Mouse (Mus musculus) activated CD4-positive, CD25-positive, alpha-beta regulatory T cell, adult 4 months (primary cell): ENCODE measurements around the gene Vmn2r96. TPM values are rescaled to one million over a fixed set of nuclear protein-coding genes. Genes with fewer than 3 reads are reported as not detected.
"Not testable (repeated sequence)": the region's sequence is repeated elsewhere in the genome, so short reads cannot be mapped to it uniquely, and the experiment has no call there.

Source experiments
- ATAC-seq: one replicate; pipeline ENCODE4 v1.8.0; 2017
- polyA plus RNA-seq, 2 experiments: library from polyadenylated mRNA; unstranded; fragments of 100-300 nt; shearing (Covaris generic); gene quantifications; one replicate each; pipeline ENCODE4 v1.2.1; 2017

The Vmn2r96 gene
- 1 to 10 TPM; 1.2 TPM for polyA plus RNA-seq

DNA sequence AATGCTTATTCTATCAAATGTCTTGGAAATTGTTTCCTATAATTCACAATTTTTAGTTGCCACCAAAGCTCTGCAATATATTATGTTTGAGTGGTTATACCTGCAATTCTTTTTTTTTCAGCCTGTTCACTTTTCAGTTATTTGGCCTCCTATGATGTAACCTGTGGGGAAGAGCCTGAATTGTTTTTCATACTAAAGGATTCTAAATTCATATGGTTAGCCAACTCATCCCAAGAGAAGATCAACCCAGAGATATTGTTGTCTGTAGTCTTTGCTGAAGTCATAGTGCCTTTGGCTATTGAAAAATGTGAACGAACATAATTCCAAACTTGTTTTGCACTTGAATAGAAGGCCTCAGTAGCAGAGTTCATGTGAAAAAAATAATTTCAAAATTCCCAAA is at the start of gene Vmn2r96:
TSS of gene Vmn2r96 (plus strand) at position 301 of the 400 bp plus-strand sequence.
- not testable (repeated sequence) for ATAC-seq

DNA sequence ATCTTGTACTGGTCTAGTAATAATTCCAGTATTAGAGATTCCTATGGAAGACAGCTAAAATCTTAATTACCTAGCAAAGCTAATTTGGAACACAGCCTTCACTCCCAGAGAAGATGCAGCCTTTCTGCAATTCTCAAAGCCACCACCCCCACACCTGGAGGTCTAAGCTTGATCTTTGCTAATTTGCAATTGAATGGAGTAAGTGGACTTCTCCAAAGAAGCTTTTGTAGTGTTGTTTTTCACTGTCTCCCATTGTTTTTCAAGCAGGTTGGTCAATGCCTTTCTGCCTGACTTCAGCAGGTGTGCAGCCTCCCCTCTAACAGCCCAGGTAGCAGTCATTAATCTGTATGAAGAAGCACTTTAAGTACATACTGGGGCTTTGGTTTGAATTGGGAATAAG is 49.6 kb upstream of the Vmn2r96 start:
- no peak for ATAC-seq

DNA sequence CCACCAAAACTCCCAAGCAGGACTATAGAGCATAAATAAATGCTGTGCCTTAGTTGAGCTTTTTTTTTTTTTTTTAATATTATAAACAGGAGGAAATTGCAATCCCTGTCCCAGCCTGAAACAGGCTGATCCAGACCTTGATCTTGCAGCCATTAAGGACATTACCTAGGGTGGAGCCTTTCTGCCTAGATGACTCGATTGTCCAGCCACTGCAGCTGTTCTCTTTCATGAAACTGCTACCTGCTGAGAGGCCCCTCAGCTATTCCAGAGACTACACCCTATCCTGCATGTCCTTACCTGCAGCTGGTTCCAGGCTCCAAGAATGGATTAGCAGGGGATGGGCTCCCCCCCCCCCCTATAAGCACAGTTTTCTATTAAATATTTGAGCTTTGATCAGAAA is 49.0 kb upstream of the Vmn2r96 start:
- ATAC-seq = no peak

GRCm38 (mm10) chr17:18558212-18559158 is 14.5 kb upstream of the Vmn2r96 start:
- peak; percentile 93 for ATAC-seq

DNA sequence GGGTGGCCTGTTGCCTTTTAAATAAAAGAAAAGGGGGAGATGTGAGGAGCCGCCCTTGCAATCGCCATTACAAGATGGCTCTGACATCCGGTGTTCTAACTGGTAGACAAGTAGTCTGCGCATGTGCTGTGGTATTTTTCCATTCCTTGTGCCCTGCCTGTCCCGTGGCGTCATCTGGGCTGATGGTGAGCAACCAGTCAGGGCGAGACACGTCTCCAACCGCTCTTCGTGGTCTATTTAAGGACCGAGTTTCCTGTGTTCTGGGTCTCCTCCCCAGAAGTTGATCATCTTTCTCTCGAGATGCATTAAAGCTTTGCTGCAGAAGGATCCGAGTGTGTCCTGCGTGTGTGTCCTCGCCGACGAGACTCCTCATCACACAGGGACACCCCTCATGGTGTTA is 6.8 kb upstream of the Vmn2r96 start:
- not testable (repeated sequence) for ATAC-seq

- ATAC-seq = peak; percentile 6
Observed at GRCm38 (mm10) chr17:18615151-18615550, 42.2 kb downstream of the Vmn2r96 start.

- no peak for ATAC-seq
Observed at GRCm38 (mm10) chr17:18626532-18626931, 53.6 kb downstream of the Vmn2r96 start.

Other genes with a start within 250 kb of the Vmn2r96 start
- under 1 TPM in 1 of 2 experiments, not detected in 1; 0.04 TPM for gene Vmn2r95, start 149.1 kb upstream of the Vmn2r96 start, polyA plus RNA-seq